Mouse (Mus musculus) hindbrain, postnatal 0 days (tissue): Measurements from ENCODE around the gene Arsg. TPM values are rescaled to one million over a fixed set of nuclear protein-coding genes. Genes with fewer than 3 reads are reported as not detected.

Experiments used
- ATAC-seq: fragments of 200-750 bp; cut with Nextera tagmentation; 2 replicates; pipeline ENCODE4 v1.8.0; 2017; ENCODE audit warnings: mild to moderate bottlenecking, moderate TSS enrichment, moderate library complexity
- DNase-seq: peaks from one replicate; pipeline ENCODE4 v3.0.0-alpha.2; 2015; ENCODE audit warnings: low spot score
- H3K27ac ChIP-seq: fragments of 300-500 bp; sonication (generic); 2 replicates; pipeline ENCODE4 v1.5.1; 2014; ENCODE audit warnings: mild to moderate bottlenecking
- H3K27me3 ChIP-seq: fragments of 300-500 bp; sonication (generic); 2 replicates; pipeline ENCODE4 v1.6.1; 2014; ENCODE audit warnings: low read length, mixed read lengths; ENCODE audit not compliant: insufficient read depth
- H3K36me3 ChIP-seq: fragments of 300-500 bp; sonication (generic); 2 replicates; pipeline ENCODE4 v1.6.1; 2014; ENCODE audit warnings: low read length, mixed read lengths; ENCODE audit not compliant: insufficient read depth
- H3K4me1 ChIP-seq: fragments of 300-500 bp; sonication (generic); 2 replicates; pipeline ENCODE4 v1.6.1; 2014; ENCODE audit warnings: antibody characterized with exemption, low read length, mixed read lengths; ENCODE audit not compliant: insufficient read depth
- H3K4me2 ChIP-seq: fragments of 300-500 bp; sonication (generic); 2 replicates; pipeline ENCODE4 v1.6.1; 2014; ENCODE audit warnings: low read depth, mild to moderate bottlenecking, low read length, moderate library complexity, mixed read lengths
- H3K4me3 ChIP-seq: fragments of 300-500 bp; sonication (generic); 2 replicates; pipeline ENCODE4 v1.5.1; 2014; ENCODE audit warnings: low read length
- H3K9ac ChIP-seq: fragments of 300-500 bp; sonication (generic); replicated peaks from 2 replicates; pipeline ENCODE4 v1.6.1; 2014; ENCODE audit warnings: mild to moderate bottlenecking, low read length, moderate library complexity, mixed read lengths
- H3K9me3 ChIP-seq: fragments of 300-500 bp; sonication (generic); 2 replicates; pipeline ENCODE4 v1.6.1; 2016; ENCODE audit warnings: low read length, mixed read lengths
- CTCF ChIP-seq: IDR thresholded peaks from 2 replicates; pipeline ENCODE4 v1.5.1; 2016; ENCODE audit warnings: antibody characterized with exemption, control low read depth, low read depth
- WGBS: fragments of 180-500 bp; shearing (Covaris S2); extraction: QIAGEN DNeasy Blood & Tissue Kit; methylation state at CpG from one replicate; pipeline ENCODE4 v1.1.7; 2014; 5-methylcytosine and 5-hydroxymethylcytosine counted together
- polyA plus RNA-seq: library from polyadenylated mRNA; unstranded; fragments of >200 nt; fragmentation: Nextera tagmentation; extraction: Ambion mirVana; gene quantifications from 2 replicates; pipeline ENCODE4 v1.2.1, GENCODE M21; 2015
- total RNA-seq: library from RNA; depleted of rRNA; stranded (reverse); fragments of >200 nt; gene quantifications from 2 replicates; pipeline ENCODE4 v1.2.3, GENCODE M21; 2014

Arsg gene
- total and polyA plus RNA-seq, 2 experiments from 2014 or later = 10.3 to 10.4 TPM

DNA sequence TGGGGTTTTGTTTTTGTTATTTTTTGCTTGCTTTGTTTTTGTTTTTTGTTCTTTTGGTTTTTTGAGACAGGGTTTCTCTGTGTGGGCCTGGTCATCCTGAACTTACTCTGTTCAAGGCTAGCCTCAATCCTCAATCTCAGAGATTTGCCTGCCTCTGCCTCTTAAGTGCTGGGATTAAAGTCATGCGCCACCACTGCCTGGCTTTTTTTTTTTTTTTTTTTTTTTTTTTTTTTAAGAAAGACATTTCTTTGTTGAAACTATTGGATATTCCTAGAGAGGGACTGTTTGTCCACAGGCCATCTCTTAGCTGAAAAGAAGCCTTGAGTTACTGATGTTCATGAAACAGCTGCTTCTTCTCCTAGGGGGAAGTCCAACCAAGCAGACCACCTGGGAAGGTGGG is 74.5 kb downstream of the Arsg start:
- Histone ChIP-seq H3K27ac (no peak overlapping the region), H3K27me3 (no peaks in the 10 kb centered on the region), H3K4me3 (no peak overlapping the region), H3K4me1 (no peaks in the 10 kb centered on the region), H3K36me3 (no peaks in the 10 kb centered on the region), H3K9ac (no peak overlapping the region), H3K9me3 (no peaks in the 10 kb centered on the region), H3K4me2 (no peak overlapping the region)
- no peak for TF ChIP-seq CTCF
- DNase-seq (no peak), ATAC-seq (no peak)
- 100% methylated on average over 1 of the region's 1 CpGs for WGBS

- no peak for ATAC-seq
- WGBS = 78% methylated on average over 5 of the region's 5 CpGs
Observed at GRCm38 (mm10) chr11:109549599-109550290, 76.6 kb downstream of the Arsg start.

GRCm38 (mm10) chr11:109553921-109554320 is 80.7 kb downstream of the Arsg start:
- Histone ChIP-seq H3K9ac (no peak overlapping the region), H3K27me3 (no peaks in the 10 kb centered on the region), H3K9me3 (no peaks in the 10 kb centered on the region), H3K4me3 (no peak overlapping the region), H3K4me2 (no peak overlapping the region), H3K36me3 (no peaks in the 10 kb centered on the region), H3K27ac (no peak overlapping the region), H3K4me1 (no peaks in the 10 kb centered on the region)
- WGBS = 86% methylated on average over 4 of the region's 4 CpGs
- ATAC-seq = no peak
- no peak for TF ChIP-seq CTCF
- no peak for DNase-seq

More at GRCm38 (mm10) chr11:109549599-109550290, 76.6 kb downstream of the Arsg start:
- Histone ChIP-seq H3K4me1 (no peaks in the 10 kb centered on the region), H3K36me3 (no peaks in the 10 kb centered on the region), H3K4me2 (no peak overlapping the region), H3K27ac (no peak overlapping the region), H3K27me3 (no peaks in the 10 kb centered on the region), H3K9me3 (no peaks in the 10 kb centered on the region), H3K4me3 (no peak overlapping the region), H3K9ac (no peak overlapping the region)
- no peak for TF ChIP-seq CTCF
- DNase-seq = no peak

GRCm38 (mm10) chr11:109554443-109554842 is 81.3 kb downstream of the Arsg start:
- no peaks in the 10 kb centered on the region for H3K27me3 ChIP-seq
- no peak overlapping the region for H3K9ac ChIP-seq
- no peak overlapping the region for H3K27ac ChIP-seq
- WGBS = 30% methylated on average over 3 of the region's 3 CpGs
- no peak overlapping the region for H3K4me3 ChIP-seq
- H3K36me3 ChIP-seq = no peaks in the 10 kb centered on the region
- no peaks in the 10 kb centered on the region for H3K4me1 ChIP-seq
- H3K4me2 ChIP-seq = no peak overlapping the region
- no peak for ATAC-seq
- no peaks in the 10 kb centered on the region for H3K9me3 ChIP-seq
- DNase-seq = no peak
- no peak for TF ChIP-seq CTCF

- H3K4me3 ChIP-seq = no peak overlapping the region
- no peaks in the 10 kb centered on the region for H3K27me3 ChIP-seq
- no peaks in the 10 kb centered on the region for H3K36me3 ChIP-seq
- DNase-seq (no peak), ATAC-seq (no peak)
- no peak overlapping the region for H3K27ac ChIP-seq
- no peaks in the 10 kb centered on the region for H3K4me1 ChIP-seq
- TF ChIP-seq CTCF = no peak
- H3K9ac ChIP-seq = no peak overlapping the region
- H3K4me2 ChIP-seq = no peak overlapping the region
- H3K9me3 ChIP-seq = no peaks in the 10 kb centered on the region
- WGBS = 89% methylated on average over 6 of the region's 6 CpGs
Observed at GRCm38 (mm10) chr11:109556130-109556529, 83.0 kb downstream of the Arsg start.

GRCm38 (mm10) chr11:109557419-109557818 is 84.2 kb downstream of the Arsg start:
- no peak overlapping the region for H3K27ac ChIP-seq
- WGBS = 88% methylated on average over 11 of the region's 11 CpGs
- no peaks in the 10 kb centered on the region for H3K36me3 ChIP-seq
- no peaks in the 10 kb centered on the region for H3K9me3 ChIP-seq
- H3K4me2 ChIP-seq = no peak overlapping the region
- ATAC-seq = no peak
- TF ChIP-seq CTCF = no peak
- H3K4me1 ChIP-seq = no peaks in the 10 kb centered on the region
- no peak overlapping the region for H3K4me3 ChIP-seq
- H3K9ac ChIP-seq = no peak overlapping the region
- no peaks in the 10 kb centered on the region for H3K27me3 ChIP-seq
- no peak for DNase-seq

DNA sequence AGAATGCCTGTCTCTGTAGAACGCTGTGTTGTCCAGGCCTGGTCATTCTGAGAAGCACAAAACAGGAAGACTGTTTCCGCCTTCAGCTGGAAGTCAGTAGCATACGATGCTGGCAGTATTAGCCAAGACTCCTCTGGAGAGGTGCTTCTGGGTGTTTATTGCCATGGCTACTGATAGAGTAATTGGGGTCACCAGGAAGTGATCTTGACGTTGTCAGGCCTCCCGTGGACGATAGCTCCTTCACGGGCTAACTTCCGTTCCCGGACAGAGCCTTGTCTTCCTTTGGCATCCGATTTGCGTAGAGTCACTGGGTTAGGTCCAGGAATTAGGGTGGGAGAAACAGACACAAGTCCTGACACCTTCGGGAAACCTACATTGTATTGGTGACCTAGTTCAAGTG is 86.1 kb downstream of the Arsg start:
- DNase-seq (no peak), ATAC-seq (no peak)
- 86% methylated on average over 12 of the region's 12 CpGs for WGBS
- Histone ChIP-seq H3K36me3 (no peaks in the 10 kb centered on the region), H3K27me3 (no peaks in the 10 kb centered on the region), H3K4me1 (no peaks in the 10 kb centered on the region), H3K4me2 (no peak overlapping the region), H3K9ac (no peak overlapping the region), H3K27ac (no peak overlapping the region), H3K9me3 (no peaks in the 10 kb centered on the region), H3K4me3 (no peak overlapping the region)
- no peak for TF ChIP-seq CTCF
